Mouse (Mus musculus) kidney, embryonic 15.5 days (tissue): Measurements from ENCODE around the gene Atp9a. TPM values are rescaled to one million over a fixed set of nuclear protein-coding genes. Genes with fewer than 3 reads are reported as not detected.

Experiments used
- ATAC-seq: fragments of 200-750 bp; cut with Nextera tagmentation; replicated peaks from 2 replicates; pipeline ENCODE4 v1.8.0; 2017; ENCODE audit warnings: moderate TSS enrichment; ENCODE audit not compliant: low FRiP score
- H3K27ac ChIP-seq: fragments of 300-500 bp; sonication (generic); 2 replicates; pipeline ENCODE4 v1.5.1; 2015; ENCODE audit warnings: mild to moderate bottlenecking, inconsistent platforms
- H3K27me3 ChIP-seq: fragments of 300-500 bp; sonication (generic); 2 replicates; pipeline ENCODE4 v1.6.1; 2015; ENCODE audit warnings: inconsistent platforms
- H3K36me3 ChIP-seq: fragments of 300-500 bp; sonication (generic); 2 replicates; pipeline ENCODE4 v1.6.1; 2015; ENCODE audit warnings: inconsistent platforms
- H3K4me1 ChIP-seq: fragments of 300-500 bp; sonication (generic); 2 replicates; pipeline ENCODE4 v1.6.1; 2015; ENCODE audit warnings: inconsistent platforms
- H3K4me2 ChIP-seq: fragments of 300-500 bp; sonication (generic); 2 replicates; pipeline ENCODE4 v1.6.1; 2015; ENCODE audit warnings: moderate library complexity, mild to moderate bottlenecking, inconsistent platforms
- H3K4me3 ChIP-seq: fragments of 300-500 bp; sonication (generic); replicated peaks from 2 replicates; pipeline ENCODE4 v1.5.1; 2015; ENCODE audit warnings: mild to moderate bottlenecking, inconsistent platforms
- H3K9ac ChIP-seq: fragments of 300-500 bp; sonication (generic); 2 replicates; pipeline ENCODE4 v1.6.1; 2015; ENCODE audit warnings: mild to moderate bottlenecking, inconsistent platforms
- H3K9me3 ChIP-seq: fragments of 300-500 bp; sonication (generic); replicated peaks from 2 replicates; pipeline ENCODE4 v1.6.1; 2016; ENCODE audit warnings: inconsistent platforms
- WGBS: fragments of 180-500 bp; shearing (Covaris S2); methylation state at CpG from one replicate; pipeline ENCODE4 v1.1.7; 2015; ENCODE audit warnings: mixed read lengths; 5-methylcytosine and 5-hydroxymethylcytosine counted together
- polyA plus RNA-seq: library from polyadenylated mRNA; unstranded; fragments of >200 nt; fragmentation: Nextera tagmentation; extraction: Ambion mirVana; gene quantifications from 2 replicates; pipeline ENCODE4 v1.2.1, GENCODE M21; 2015

Atp9a gene
- polyA plus RNA-seq, 1 experiment from 2014 or later: 10.7 TPM

- Histone ChIP-seq H3K4me1 (no peaks in the 10 kb centered on the region), H3K36me3 (0 out of 2 replicates have a peak, but pooled peaks cover 5% of the 10 kb centered on the region), H3K27ac (no peak overlapping the region), H3K4me3 (no peak overlapping the region), H3K9ac (no peak overlapping the region), H3K4me2 (no peak overlapping the region), H3K27me3 (no peaks in the 10 kb centered on the region), H3K9me3 (0 out of 2 replicates have a peak, but pooled peaks cover 3% of the 10 kb centered on the region)
- 57% methylated on average over 13 of the region's 13 CpGs for WGBS
- no peak for ATAC-seq
These were observed 39.9 kb downstream of the Atp9a start for GRCm38 (mm10) chr2:168702266-168702665.

GRCm38 (mm10) chr2:168695027-168695403, 47.2 kb downstream of the Atp9a start:
- H3K27ac ChIP-seq: no peak overlapping the region
- WGBS: 80% methylated on average over 7 of the region's 7 CpGs
- H3K27me3 ChIP-seq: 0 out of 2 replicates have a peak, but pooled peaks cover 6% of the 10 kb centered on the region
- H3K9ac ChIP-seq: no peak overlapping the region
- H3K4me1 ChIP-seq: peaks cover 12% of the 10 kb centered on the region
- ATAC-seq: no peak
- no peak overlapping the region for H3K4me3 ChIP-seq
- no peaks in the 10 kb centered on the region for H3K36me3 ChIP-seq
- no peak overlapping the region for H3K4me2 ChIP-seq
- H3K9me3 ChIP-seq: no peaks in the 10 kb centered on the region

- H3K4me1 ChIP-seq: peaks cover 12% of the 10 kb centered on the region
- H3K27me3 ChIP-seq: 0 out of 2 replicates have a peak, but pooled peaks cover 6% of the 10 kb centered on the region
- peak overlapping the region; percentile 1; the same call in 1 of the 2 replicates for H3K4me3 ChIP-seq
- H3K36me3 ChIP-seq: no peaks in the 10 kb centered on the region
- no peaks in the 10 kb centered on the region for H3K9me3 ChIP-seq
- H3K9ac ChIP-seq: no peak overlapping the region
- H3K27ac ChIP-seq: no peak overlapping the region
- ATAC-seq: no peak
- H3K4me2 ChIP-seq: peak overlapping the region; percentile 39
- WGBS: 8% methylated on average over 27 of the region's 27 CpGs
These were observed 47.7 kb downstream of the Atp9a start for GRCm38 (mm10) chr2:168694379-168695026.

- 42% methylated on average over 6 of the region's 6 CpGs for WGBS
- ATAC-seq: no peak
- Histone ChIP-seq H3K36me3 (no peaks in the 10 kb centered on the region), H3K9me3 (no peaks in the 10 kb centered on the region), H3K27me3 (0 out of 2 replicates have a peak, but pooled peaks cover 6% of the 10 kb centered on the region), H3K4me2 (no peak overlapping the region), H3K27ac (no peak overlapping the region), H3K9ac (no peak overlapping the region), H3K4me1 (peaks cover 12% of the 10 kb centered on the region), H3K4me3 (no peak overlapping the region)
These were observed 50.4 kb downstream of the Atp9a start for GRCm38 (mm10) chr2:168691774-168692173.

- Histone ChIP-seq H3K4me3 (no peak overlapping the region), H3K4me2 (no peak overlapping the region), H3K9ac (no peak overlapping the region), H3K4me1 (no peaks in the 10 kb centered on the region), H3K27me3 (0 out of 2 replicates have a peak, but pooled peaks cover 6% of the 10 kb centered on the region), H3K9me3 (no peaks in the 10 kb centered on the region), H3K27ac (no peak overlapping the region), H3K36me3 (no peaks in the 10 kb centered on the region)
- WGBS: 81% methylated on average over 12 of the region's 12 CpGs
- ATAC-seq: no peak
These were observed 54.9 kb downstream of the Atp9a start for GRCm38 (mm10) chr2:168687326-168687725.

GRCm38 (mm10) chr2:168685909-168686308, 56.3 kb downstream of the Atp9a start:
- no peak for ATAC-seq
- Histone ChIP-seq H3K36me3 (peaks cover under 1% of the 10 kb centered on the region; the same call in 1 of the 2 replicates), H3K27me3 (0 out of 2 replicates have a peak, but pooled peaks cover 4% of the 10 kb centered on the region), H3K27ac (no peak overlapping the region), H3K9me3 (no peaks in the 10 kb centered on the region), H3K9ac (no peak overlapping the region), H3K4me1 (no peaks in the 10 kb centered on the region), H3K4me3 (no peak overlapping the region), H3K4me2 (no peak overlapping the region)
- WGBS: 93% methylated on average over 9 of the region's 9 CpGs

GRCm38 (mm10) chr2:168684695-168685094, 57.5 kb downstream of the Atp9a start:
- Histone ChIP-seq H3K27me3 (no peaks in the 10 kb centered on the region), H3K4me3 (no peak overlapping the region), H3K4me1 (no peaks in the 10 kb centered on the region), H3K4me2 (no peak overlapping the region), H3K9ac (no peak overlapping the region), H3K9me3 (no peaks in the 10 kb centered on the region), H3K36me3 (peaks cover 4% of the 10 kb centered on the region; the same call in 1 of the 2 replicates), H3K27ac (no peak overlapping the region)
- 83% methylated on average over 3 of the region's 3 CpGs for WGBS
- ATAC-seq: no peak

- no peak overlapping the region for H3K9ac ChIP-seq
- peaks cover 7% of the 10 kb centered on the region; the same call in 1 of the 2 replicates for H3K36me3 ChIP-seq
- 55% methylated on average over 15 of the region's 15 CpGs for WGBS
- H3K27ac ChIP-seq: no peak overlapping the region
- H3K27me3 ChIP-seq: no peaks in the 10 kb centered on the region
- H3K4me3 ChIP-seq: no peak overlapping the region
- no peak for ATAC-seq
- H3K9me3 ChIP-seq: no peaks in the 10 kb centered on the region
- no peak overlapping the region for H3K4me2 ChIP-seq
- no peaks in the 10 kb centered on the region for H3K4me1 ChIP-seq
These were observed 58.6 kb downstream of the Atp9a start for GRCm38 (mm10) chr2:168683520-168684150.

- Histone ChIP-seq H3K4me3 (no peak overlapping the region), H3K4me1 (no peaks in the 10 kb centered on the region), H3K36me3 (peaks cover 7% of the 10 kb centered on the region; the same call in 1 of the 2 replicates), H3K4me2 (no peak overlapping the region), H3K27me3 (no peaks in the 10 kb centered on the region), H3K9me3 (no peaks in the 10 kb centered on the region), H3K27ac (no peak overlapping the region), H3K9ac (no peak overlapping the region)
- WGBS: 90% methylated on average over 2 of the region's 2 CpGs
- no peak for ATAC-seq
These were observed 59.5 kb downstream of the Atp9a start for GRCm38 (mm10) chr2:168682721-168683120.

GRCm38 (mm10) chr2:168681531-168681930, 60.7 kb downstream of the Atp9a start:
- no peaks in the 10 kb centered on the region for H3K4me1 ChIP-seq
- no peak overlapping the region for H3K9ac ChIP-seq
- ATAC-seq: no peak
- H3K36me3 ChIP-seq: peaks cover 7% of the 10 kb centered on the region; the same call in 1 of the 2 replicates
- WGBS: 94% methylated on average over 9 of the region's 9 CpGs
- no peaks in the 10 kb centered on the region for H3K27me3 ChIP-seq
- H3K9me3 ChIP-seq: no peaks in the 10 kb centered on the region
- H3K4me2 ChIP-seq: no peak overlapping the region
- no peak overlapping the region for H3K4me3 ChIP-seq
- no peak overlapping the region for H3K27ac ChIP-seq

GRCm38 (mm10) chr2:168679381-168680199, 62.6 kb downstream of the Atp9a start:
- Histone ChIP-seq H3K36me3 (peaks cover 10% of the 10 kb centered on the region; the same call in 1 of the 2 replicates), H3K4me3 (no peak overlapping the region), H3K9me3 (no peaks in the 10 kb centered on the region), H3K4me2 (no peak overlapping the region), H3K27ac (no peak overlapping the region), H3K4me1 (no peaks in the 10 kb centered on the region), H3K27me3 (no peaks in the 10 kb centered on the region), H3K9ac (no peak overlapping the region)
- WGBS: 66% methylated on average over 19 of the region's 19 CpGs
- ATAC-seq: no peak
